Mouse (Mus musculus) embryonic fibroblast, embryonic 13.5 days (primary cell): ENCODE results near the gene Ubc.

Source experiments
- CTCF ChIP-seq: IDR thresholded peaks from 2 replicates; pipeline ENCODE4 v1.5.1; 2011; ENCODE audit warnings: mild to moderate bottlenecking, control low read depth, low read length, moderate library complexity, borderline replicate concordance; ENCODE audit not compliant: insufficient read depth
- POLR2A ChIP-seq: IDR thresholded peaks from 2 replicates; pipeline ENCODE4 v1.6.1; 2011; ENCODE audit warnings: low read depth, mild to moderate bottlenecking, control low read depth, low read length, moderate library complexity

DNA sequence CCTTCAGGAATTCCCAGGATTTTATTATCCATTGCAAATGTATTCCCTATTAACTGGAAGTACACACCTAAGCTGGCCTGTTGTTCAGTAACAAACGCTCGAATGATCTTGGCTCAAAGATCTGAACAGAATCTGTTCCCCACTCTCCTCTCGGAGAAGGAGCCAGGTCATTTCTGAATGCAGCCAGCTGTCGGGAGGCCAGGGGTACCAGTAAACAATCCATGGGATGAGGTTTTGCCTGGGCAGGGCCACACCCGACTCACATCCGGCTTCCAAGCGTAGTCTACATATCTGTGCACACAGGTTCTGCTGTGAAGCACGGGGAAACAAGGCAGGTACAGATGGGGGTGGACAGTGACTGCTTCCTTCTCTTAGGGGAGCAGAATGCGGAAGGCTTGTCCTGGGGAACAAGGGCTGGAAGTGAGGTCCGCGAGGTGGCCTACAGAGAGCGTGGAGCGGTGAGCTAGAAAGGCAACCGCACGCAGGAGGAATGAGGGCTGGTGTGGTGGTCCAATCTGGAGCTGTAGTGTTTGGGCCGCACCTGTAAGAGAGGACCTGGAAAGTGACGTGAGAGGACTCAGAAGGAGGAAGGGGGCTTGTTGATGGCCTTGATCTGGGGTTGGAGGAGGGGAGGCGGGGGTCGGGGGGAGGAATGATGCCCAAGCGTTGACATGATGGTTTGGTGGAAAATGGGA lies 16.5 kb upstream of the Ubc start:
- TF ChIP-seq CTCF (no peak), POLR2A (peak; percentile 36; the same call in 1 of the 2 replicates)
